Mouse (Mus musculus) MEL (cell line): ENCODE measurements at regions not wholly inside any gene's neighbourhood (a gene's known extent, or its start where the extent isn't known, plus 50 kb on each side); places are given as distances from the start of the nearest gene placed in this dataset.

Experiments
- DNase-seq: peaks from one replicate; pipeline ENCODE4 v3.0.0; 2011; ENCODE audit warnings: low read depth, low spot score
- H3K27ac ChIP-seq: 2 replicates; pipeline ENCODE4 v1.5.1; 2012; ENCODE audit warnings: low read depth, mild to moderate bottlenecking, control low read depth, low read length, moderate library complexity; ENCODE audit not compliant: control insufficient read depth
- H3K27me3 ChIP-seq, 2 experiments: fragments of 150-350 bp in 1 of 2; sonication (generic) in 1 of 2; 2 replicates each; pipeline ENCODE4 v1.6.1; 2012; ENCODE audit warnings: low read length in 2 of 2, mild to moderate bottlenecking in 2 of 2, improper control_type of control experiment in 1 of 2, moderate library complexity in 1 of 2; ENCODE audit not compliant: insufficient read depth in 2 of 2, control insufficient read depth in 1 of 2
- H3K36me3 ChIP-seq, 2 experiments: 2 replicates each; pipeline ENCODE4 v1.6.1; 2012 to 2014; ENCODE audit warnings: low read length in 2 of 2, improper control_type of control experiment in 1 of 2, inconsistent platforms in 1 of 2, mild to moderate bottlenecking in 1 of 2; ENCODE audit not compliant: insufficient read depth in 2 of 2, control insufficient read depth in 1 of 2
- H3K4me1 ChIP-seq, 2 experiments: fragments of 150-350 bp in 1 of 2; sonication (generic) in 1 of 2; 2 replicates each; pipeline ENCODE4 v1.6.1; 2012; ENCODE audit warnings: low read length in 2 of 2, improper control_type of control experiment in 1 of 2, mild to moderate bottlenecking in 1 of 2; ENCODE audit not compliant: insufficient read depth in 2 of 2, control insufficient read depth in 1 of 2
- H3K4me3 ChIP-seq, 2 experiments: fragments of 150-350 bp in 1 of 2; sonication (generic) in 1 of 2; 2 replicates each; pipeline ENCODE4 v1.5.1; 2012; ENCODE audit warnings: low read depth in 2 of 2, low read length in 2 of 2, mild to moderate bottlenecking in 2 of 2, moderate library complexity in 2 of 2, control low read depth in 1 of 2, improper control_type of control experiment in 1 of 2; ENCODE audit not compliant: control insufficient read depth in 1 of 2, insufficient read depth in 1 of 2
- H3K79me2 ChIP-seq: 2 replicates; pipeline ENCODE4 v1.6.1; 2012; ENCODE audit warnings: mild to moderate bottlenecking, low read length, moderate library complexity; ENCODE audit not compliant: control insufficient read depth, poor library complexity, insufficient read depth
- H3K9ac ChIP-seq: 2 replicates; pipeline ENCODE4 v1.6.1; 2012; ENCODE audit warnings: low read depth, mild to moderate bottlenecking, control low read depth, low read length, moderate library complexity; ENCODE audit not compliant: control insufficient read depth, poor library complexity, severe bottlenecking
- H3K9me3 ChIP-seq: fragments of 150-350 bp; sonication (generic); replicated peaks from 2 replicates; pipeline ENCODE4 v1.6.1; 2012; ENCODE audit warnings: mild to moderate bottlenecking, low read length, improper control_type of control experiment, moderate library complexity; ENCODE audit not compliant: insufficient read depth
- BHLHE40 ChIP-seq: IDR thresholded peaks from 2 replicates; pipeline ENCODE4 v1.6.1; 2012; ENCODE audit warnings: low read depth, mild to moderate bottlenecking, inconsistent platforms, low read length, improper control_type of control experiment, borderline replicate concordance
- CHD1 ChIP-seq: IDR thresholded peaks from 2 replicates; pipeline ENCODE4 v1.6.1; 2012; ENCODE audit warnings: low read depth, mild to moderate bottlenecking, inconsistent platforms, low read length, improper control_type of control experiment
- CHD2 ChIP-seq: IDR thresholded peaks from 2 replicates; pipeline ENCODE4 v1.6.1; 2011; ENCODE audit warnings: low read length, improper control_type of control experiment
- ELF1 ChIP-seq: IDR thresholded peaks from 2 replicates; pipeline ENCODE4 v1.6.1; 2014; ENCODE audit warnings: low read depth, mild to moderate bottlenecking, inconsistent platforms, low read length, improper control_type of control experiment, moderate library complexity
- EP300 ChIP-seq, 2 experiments: IDR thresholded peaks; 2 replicates each; pipeline ENCODE4 v1.6.1; 2011; ENCODE audit warnings: improper control_type of control experiment in 2 of 2, low read length in 2 of 2, low read depth in 1 of 2, mild to moderate bottlenecking in 1 of 2
- GABPA ChIP-seq: IDR thresholded peaks from 2 replicates; pipeline ENCODE4 v1.6.1; 2012; ENCODE audit warnings: low read depth, mild to moderate bottlenecking, inconsistent platforms, low read length, improper control_type of control experiment, moderate library complexity
- HCFC1 ChIP-seq: IDR thresholded peaks from 2 replicates; pipeline ENCODE4 v1.6.1; 2012; ENCODE audit warnings: low read depth, mild to moderate bottlenecking, inconsistent platforms, low read length, improper control_type of control experiment, moderate library complexity
- KAT2A ChIP-seq: conservative IDR thresholded peaks from 2 replicates; pipeline ENCODE4 v1.6.1; 2012; ENCODE audit warnings: low read depth, low read length, improper control_type of control experiment, inconsistent platforms
- MAX ChIP-seq: IDR thresholded peaks from 2 replicates; pipeline ENCODE4 v1.6.1; 2011; ENCODE audit warnings: low read length, improper control_type of control experiment
- MAZ ChIP-seq: IDR thresholded peaks from 2 replicates; pipeline ENCODE4 v1.6.1; 2012; ENCODE audit warnings: low read depth, mild to moderate bottlenecking, inconsistent platforms, low read length, improper control_type of control experiment
- MYB ChIP-seq: IDR thresholded peaks from 2 replicates; pipeline ENCODE4 v1.6.1; 2011; ENCODE audit warnings: mild to moderate bottlenecking, low read depth, low read length, improper control_type of control experiment
- MYC ChIP-seq: IDR thresholded peaks from 2 replicates; pipeline ENCODE4 v1.6.1; 2011; ENCODE audit warnings: low read depth, mild to moderate bottlenecking, low read length, improper control_type of control experiment, moderate library complexity
- NELFE ChIP-seq: IDR thresholded peaks from 2 replicates; pipeline ENCODE4 v1.6.1; 2011; ENCODE audit warnings: low read depth, low read length, improper control_type of control experiment
- NRF1 ChIP-seq: IDR thresholded peaks from 2 replicates; pipeline ENCODE4 v1.6.1; 2014; ENCODE audit warnings: low read depth, mild to moderate bottlenecking, inconsistent platforms, low read length, improper control_type of control experiment, moderate library complexity; ENCODE audit not compliant: poor library complexity, insufficient read depth, severe bottlenecking
- SIN3A ChIP-seq: IDR thresholded peaks from 2 replicates; pipeline ENCODE4 v1.6.1; 2012; ENCODE audit warnings: low read length, improper control_type of control experiment, inconsistent platforms
- SMC3 ChIP-seq: IDR thresholded peaks from 2 replicates; pipeline ENCODE4 v1.6.1; 2011; ENCODE audit warnings: low read depth, low read length, improper control_type of control experiment
- ZC3H11A ChIP-seq: IDR thresholded peaks from 2 replicates; pipeline ENCODE4 v1.6.1; 2012; ENCODE audit warnings: low read depth, mild to moderate bottlenecking, inconsistent platforms, low read length, improper control_type of control experiment

DNA sequence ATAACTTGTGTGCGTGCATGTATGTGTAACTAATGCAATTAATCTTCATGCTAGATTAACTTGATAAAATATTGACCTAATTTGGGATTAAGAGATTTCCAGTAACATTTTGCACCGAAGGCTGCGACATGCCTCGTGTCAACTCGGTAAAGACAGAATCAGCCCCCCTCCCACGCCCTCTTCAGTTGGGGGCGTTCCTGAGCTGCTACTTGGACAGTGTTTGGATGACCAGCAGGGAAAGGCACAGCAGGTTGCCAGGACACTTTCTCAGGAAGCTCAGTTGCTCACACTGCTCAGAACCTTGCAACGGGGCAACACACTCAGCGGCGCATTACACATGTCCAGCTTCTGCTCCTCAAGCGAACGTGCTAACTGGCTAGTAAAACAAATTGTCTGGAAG lies 326.2 kb upstream of the Fam241a start:
- no peak overlapping the region for H3K4me3 ChIP-seq
- no peaks in the 10 kb centered on the region for H3K9me3 ChIP-seq
- H3K27ac ChIP-seq, result no peak overlapping the region
- TF ChIP-seq ELF1 (no peak), CHD2 (no peak), SMC3 (no peak), NELFE (no peak), MAX (no peak), GABPA (no peak), ZC3H11A (no peak), EP300 (IDR thresholded peaks at IDR 0.05; ENCODE audit: low read depth in 1 of 2, low read length in 2 of 2) (no peak), NRF1 (no peak)
- H3K27me3 ChIP-seq, result no peaks in the 10 kb centered on the region
- H3K4me1 ChIP-seq, result no peaks in the 10 kb centered on the region
- H3K36me3 ChIP-seq, result no peaks in the 10 kb centered on the region
- H3K79me2 ChIP-seq, result no peaks in the 10 kb centered on the region
- no peak for DNase-seq
- H3K9ac ChIP-seq, result no peak overlapping the region

DNA sequence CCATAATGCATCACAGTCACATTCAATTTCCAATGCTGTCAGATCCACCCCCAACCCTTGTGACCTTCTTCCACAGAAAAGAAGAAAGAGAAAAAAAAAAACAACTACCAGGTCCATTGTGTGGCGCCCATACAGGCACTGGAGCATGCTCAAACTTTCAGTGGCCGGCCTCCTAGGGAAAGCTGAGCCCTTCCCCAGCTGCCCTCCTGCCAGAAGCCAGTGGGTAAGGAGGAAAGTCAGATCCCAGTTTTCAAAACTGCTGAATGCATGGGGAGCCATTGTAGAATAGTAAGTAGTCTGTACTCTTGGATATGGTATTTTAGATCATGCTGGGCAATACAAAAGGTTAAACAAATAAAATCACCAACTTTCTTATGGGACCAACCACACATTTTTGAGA lies 325.5 kb upstream of the Fam241a start:
- no peak overlapping the region for H3K27ac ChIP-seq
- H3K27me3 ChIP-seq, result no peaks in the 10 kb centered on the region
- no peaks in the 10 kb centered on the region for H3K36me3 ChIP-seq
- no peak overlapping the region for H3K4me3 ChIP-seq
- DNase-seq, result no peak
- H3K9me3 ChIP-seq, result no peaks in the 10 kb centered on the region
- TF ChIP-seq BHLHE40 (no peak), HCFC1 (no peak), KAT2A (no peak), EP300 (IDR thresholded peaks at IDR 0.05; ENCODE audit: low read depth in 1 of 2, low read length in 2 of 2) (no peak), MAX (no peak), SMC3 (no peak), MAZ (no peak), CHD1 (no peak), MYC (no peak), SIN3A (no peak), MYB (no peak)
- H3K79me2 ChIP-seq, result no peaks in the 10 kb centered on the region
- H3K9ac ChIP-seq, result no peak overlapping the region
- H3K4me1 ChIP-seq, result no peaks in the 10 kb centered on the region
